24 mouse cellular contexts compared by ENCODE assay signal in the genomic region with DNA sequence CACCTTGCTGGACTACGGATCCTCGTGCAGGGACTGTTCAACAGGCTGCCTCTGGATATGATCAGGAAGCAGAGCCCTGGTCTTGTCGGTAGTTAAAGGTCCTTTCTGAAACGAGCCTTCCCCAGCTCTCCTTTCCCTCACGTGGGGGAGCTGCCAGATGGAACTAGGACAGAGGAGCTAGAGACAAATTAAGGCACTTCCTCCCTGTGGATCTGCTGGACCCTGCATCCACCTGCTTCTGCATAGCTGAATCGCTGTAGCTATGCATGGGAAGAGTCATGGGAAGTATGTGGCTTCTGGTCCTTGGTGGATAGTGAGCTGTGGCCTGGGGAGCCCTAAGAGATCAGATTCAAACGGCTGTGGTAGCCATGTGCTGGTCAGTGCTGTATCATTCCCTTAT.
DNase-seq lines count a peak whose midpoint lies in the region; ATAC-seq and TF ChIP-seq lines count a peak whose summit lies in the region.
"Had no signal": no experiment of that assay in that cellular context is flagged by ENCODE, and none has a peak within 500 bp of the region (broad histone marks: within the 10 kb centered on the region; RNA-seq: fewer than 3 reads in every experiment).

No protein-coding gene starts in this region.

- H3K4me2 ChIP-seq in kidney, embryonic 14.5 days (replicated peaks; ENCODE audit: low read depth, low read length): no peak overlapping the region
- peak overlapping the region; percentile 81 for H3K4me2 ChIP-seq in liver, embryonic 14.5 days (ENCODE audit: low read depth)
- H3K4me2 ChIP-seq: embryonic facial prominence, embryonic 15.5 days; intestine, embryonic 15.5 days; limb, embryonic 15.5 days; midbrain, embryonic 11.5 days; neural tube, embryonic 15.5 days; stomach, embryonic 15.5 days had no signal

- intact Hi-C loops in gastrocnemius, adult 2 months (cut with DNase I): no loop called here
- intact Hi-C loops in gastrocnemius, postnatal 36 days (cut with DNase I): no loop called here

- 46% methylated on average over 7 of the region's 7 CpGs for WGBS in kidney, embryonic 14.5 days
- 46% methylated on average over 7 of the region's 7 CpGs for WGBS in liver, embryonic 14.5 days (ENCODE audit: insufficient replicate concordance)

- H3K9me3 ChIP-seq in kidney, embryonic 14.5 days (ENCODE audit: control insufficient read depth, low read length): no peaks in the 10 kb centered on the region
- H3K9me3 ChIP-seq in G1E (replicated peaks): no peaks in the 10 kb centered on the region
- H3K9me3 ChIP-seq in liver, embryonic 14.5 days (ENCODE audit: control insufficient read depth, low read length): no peaks in the 10 kb centered on the region
- H3K9me3 ChIP-seq: embryonic facial prominence, embryonic 15.5 days; hindbrain, embryonic 10.5 days; intestine, embryonic 15.5 days; limb, embryonic 15.5 days; neural tube, embryonic 15.5 days; stomach, embryonic 15.5 days had no signal

- H3K4me3 ChIP-seq in gastrocnemius, adult 2 months: peak overlapping the region; percentile 1; the same call in 1 of the 2 replicates
- no peak overlapping the region for H3K4me3 ChIP-seq in kidney, embryonic 14.5 days (ENCODE audit: low read length)
- peak overlapping the region; percentile 40; the same call in 1 of the 2 replicates for H3K4me3 ChIP-seq in G1E (ENCODE audit: low read depth, low read length)
- no peak overlapping the region for H3K4me3 ChIP-seq in liver, embryonic 14.5 days (ENCODE audit: insufficient read depth in 1 of 2, low read depth in 2 of 2, low read length in 2 of 2)
- H3K4me3 ChIP-seq: embryonic facial prominence, embryonic 15.5 days; hindbrain, embryonic 10.5 days; intestine, embryonic 15.5 days; left cerebral cortex, adult 2 months; limb, embryonic 15.5 days; neural tube, embryonic 15.5 days; stomach, embryonic 15.5 days had no signal

- TF ChIP-seq CTCF in gastrocnemius, adult 2 months (IDR thresholded peaks at IDR 0.05): no peak
- TF ChIP-seq CTCF in G1E (IDR thresholded peaks at IDR 0.05; ENCODE audit: low read depth, low read length): no peak
- TF ChIP-seq CTCF in liver, embryonic 14.5 days (IDR thresholded peaks at IDR 0.05; ENCODE audit: low read depth): no peak

- ATAC-seq in kidney, embryonic 14.5 days (ENCODE audit: low FRiP score, low TSS enrichment): peak; percentile 55
- ATAC-seq in G1E (ENCODE audit: extremely low read depth, insufficient number of reproducible peaks, low FRiP score, poor library complexity, severe bottlenecking): no peak
- ATAC-seq in liver, embryonic 14.5 days (ENCODE audit: insufficient read depth): no peak
- ATAC-seq: forebrain, embryonic 14.5 days; hindbrain, embryonic 16.5 days; intestine, embryonic 15.5 days had no signal

- peak; percentile 52 for DNase-seq in gastrocnemius, adult 2 months
- no peak for DNase-seq in gastrocnemius, postnatal 36 days
- no peak for DNase-seq in kidney, postnatal 14 days
- no peak for DNase-seq in G1E (ENCODE audit: low spot score)
- DNase-seq in liver, embryonic 14.5 days (ENCODE audit: low read depth in 3 of 3, low spot score in 3 of 3): no peak
- DNase-seq in embryo, embryonic 10 days (ENCODE audit: low spot score): no peak
- DNase-seq: adrenal gland, adult 2 months; B cell, adult 2 months; cerebellum, adult 18-20 months; right cerebral cortex, adult 18-20 months; thymus, postnatal 36 days had no signal

- H3K4me1 ChIP-seq in kidney, embryonic 14.5 days (ENCODE audit: control insufficient read depth, insufficient read depth, low read length): no peaks in the 10 kb centered on the region
- H3K4me1 ChIP-seq in G1E (ENCODE audit: insufficient read depth, low read depth, low read length): peaks cover 90% of the 10 kb centered on the region
- peaks cover 50 to 64% of the 10 kb centered on the region in 2 experiments for H3K4me1 ChIP-seq in liver, embryonic 14.5 days (replicated peaks; ENCODE audit: control insufficient read depth in 2 of 2, insufficient read depth in 2 of 2, low read length in 1 of 2)

- no peak for TF ChIP-seq EP300 in liver, embryonic 14.5 days (IDR thresholded peaks at IDR 0.05; ENCODE audit: low read depth)

- H3K27me3 ChIP-seq in kidney, embryonic 14.5 days (ENCODE audit: control insufficient read depth, insufficient read depth, low read length): no peaks in the 10 kb centered on the region
- H3K27me3 ChIP-seq in G1E (ENCODE audit: insufficient read depth, low read length): no peaks in the 10 kb centered on the region
- H3K27me3 ChIP-seq in liver, embryonic 14.5 days (ENCODE audit: control insufficient read depth, insufficient read depth, low read length): no peaks in the 10 kb centered on the region
- H3K27me3 ChIP-seq: CH12.LX; embryonic facial prominence, embryonic 15.5 days; intestine, embryonic 15.5 days; limb, embryonic 15.5 days; neural tube, embryonic 15.5 days; stomach, embryonic 15.5 days had no signal

- peak overlapping the region; percentile 85 for H3K27ac ChIP-seq in gastrocnemius, adult 2 months
- no peak overlapping the region for H3K27ac ChIP-seq in kidney, embryonic 14.5 days (ENCODE audit: low read depth, low read length)
- H3K27ac ChIP-seq in liver, embryonic 14.5 days: peak overlapping the region; percentile 84
- H3K27ac ChIP-seq: embryonic facial prominence, embryonic 15.5 days; hindbrain, embryonic 10.5 days; intestine, embryonic 15.5 days; left cerebral cortex, adult 2 months; limb, embryonic 15.5 days; macrophage; neural tube, embryonic 15.5 days; stomach, embryonic 15.5 days had no signal

- H3K36me3 ChIP-seq in kidney, embryonic 14.5 days (ENCODE audit: control insufficient read depth, insufficient read depth, low read length): no peaks in the 10 kb centered on the region
- H3K36me3 ChIP-seq in G1E (replicated peaks): peaks cover 90% of the 10 kb centered on the region
- no peaks in the 10 kb centered on the region for H3K36me3 ChIP-seq in liver, embryonic 14.5 days (replicated peaks; ENCODE audit: control insufficient read depth, insufficient read depth, low read depth)
- H3K36me3 ChIP-seq: embryonic facial prominence, embryonic 15.5 days; hindbrain, embryonic 10.5 days; intestine, embryonic 15.5 days; limb, embryonic 15.5 days; neural tube, embryonic 15.5 days; stomach, embryonic 15.5 days had no signal

- no peak overlapping the region for H3K9ac ChIP-seq in kidney, embryonic 14.5 days (ENCODE audit: low read depth, low read length)
- peak overlapping the region; percentile 10; the same call in 1 of the 2 replicates for H3K9ac ChIP-seq in liver, embryonic 14.5 days (replicated peaks)
- H3K9ac ChIP-seq: embryonic facial prominence, embryonic 15.5 days; intestine, embryonic 15.5 days; limb, embryonic 15.5 days; neural tube, embryonic 15.5 days; stomach, embryonic 15.5 days had no signal

Comparison
In these comparisons a context has a peak if more than half of its experiments do, and no peak if none do; other contexts are left out.
1. H3K4me3 ChIP-seq: peak in gastrocnemius, adult 2 months (single experiment) and G1E (single experiment); none in kidney, embryonic 14.5 days (single experiment) and liver, embryonic 14.5 days (0 of 2).